Mouse (Mus musculus) layer of hippocampus, adult 11-12 months (tissue): ENCODE data around the gene Rab3d.
A peak's percentile ranks its signal among the peaks of the same experiment; 100 is the strongest.
"Not testable (repeated sequence)": the region's sequence is repeated elsewhere in the genome, so short reads cannot be mapped to it uniquely, and the experiment has no call there.

Source experiments
- DNase-seq: peaks from one replicate; pipeline ENCODE4 v3.0.0; 2022; ENCODE audit warnings: low spot score

Rab3d gene

GRCm38 (mm10) chr9:21904031-21904430, 14.0 kb downstream of the Rab3d start:
- DNase-seq: no peak

- peak; percentile 80 for DNase-seq
These were observed 16.7 kb downstream of the Rab3d start for GRCm38 (mm10) chr9:21901223-21901820.

GRCm38 (mm10) chr9:21889229-21889628, 28.8 kb downstream of the Rab3d start:
- DNase-seq: no peak

- no peak for DNase-seq
These were observed 41.4 kb downstream of the Rab3d start for GRCm38 (mm10) chr9:21876601-21877000.

GRCm38 (mm10) chr9:21872204-21872603, 45.8 kb downstream of the Rab3d start:
- DNase-seq: no peak

GRCm38 (mm10) chr9:21870879-21871524, 47.0 kb downstream of the Rab3d start:
- peak; percentile 49 for DNase-seq

- DNase-seq: peak; percentile 38
These were observed 48.7 kb downstream of the Rab3d start for GRCm38 (mm10) chr9:21869290-21869689.

- DNase-seq: no peak
These were observed 50.3 kb downstream of the Rab3d start for GRCm38 (mm10) chr9:21867726-21868125.

GRCm38 (mm10) chr9:21866641-21867040, 51.4 kb downstream of the Rab3d start:
- DNase-seq: no peak

- no peak for DNase-seq
These were observed 52.2 kb downstream of the Rab3d start for GRCm38 (mm10) chr9:21865673-21866398.

- no peak for DNase-seq
These were observed 55.8 kb downstream of the Rab3d start for GRCm38 (mm10) chr9:21862181-21862580.

GRCm38 (mm10) chr9:21860349-21860748, 57.6 kb downstream of the Rab3d start:
- DNase-seq: not testable (repeated sequence)

- DNase-seq: no peak
These were observed 58.4 kb downstream of the Rab3d start for GRCm38 (mm10) chr9:21859606-21860005.

- DNase-seq: no peak
These were observed 59.9 kb downstream of the Rab3d start for GRCm38 (mm10) chr9:21858084-21858483.

- no peak for DNase-seq
These were observed 60.5 kb downstream of the Rab3d start for GRCm38 (mm10) chr9:21857501-21857900.
